Mouse (Mus musculus): ENCODE data around the gene Tmed2. TPM values are rescaled to one million over a fixed set of nuclear protein-coding genes. Genes with fewer than 3 reads are reported as not detected.
"Not testable (repeated sequence)": the region's sequence is repeated elsewhere in the genome, so short reads cannot be mapped to it uniquely, and the experiment has no call there.

Gene Tmed2
- total RNA-seq, 2 experiments from 2014 or later = 95.6 to 113 TPM

DNA sequence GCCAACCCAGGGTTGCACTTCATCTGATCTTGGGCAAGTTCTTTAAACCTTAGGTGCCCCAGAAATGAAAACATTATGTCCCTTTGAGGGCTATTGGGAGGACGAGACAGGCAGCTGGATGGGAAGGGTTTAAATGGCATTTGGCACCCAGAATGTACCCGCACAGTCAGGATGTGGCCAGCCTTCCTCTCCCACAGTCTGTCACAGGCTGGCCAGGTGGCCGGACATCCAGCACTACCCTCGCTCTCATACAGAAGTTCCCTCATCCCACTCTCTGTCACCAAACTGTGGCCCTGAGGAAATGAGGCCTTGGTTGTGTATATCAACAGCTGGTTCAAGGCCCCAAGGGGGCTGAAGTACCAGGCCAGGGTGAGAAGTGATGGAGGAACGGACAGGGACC lies 15.6 kb upstream of the Tmed2 start:
- DNase-seq (ENCODE audit: low spot score in 2 of 2) = no peak

DNA sequence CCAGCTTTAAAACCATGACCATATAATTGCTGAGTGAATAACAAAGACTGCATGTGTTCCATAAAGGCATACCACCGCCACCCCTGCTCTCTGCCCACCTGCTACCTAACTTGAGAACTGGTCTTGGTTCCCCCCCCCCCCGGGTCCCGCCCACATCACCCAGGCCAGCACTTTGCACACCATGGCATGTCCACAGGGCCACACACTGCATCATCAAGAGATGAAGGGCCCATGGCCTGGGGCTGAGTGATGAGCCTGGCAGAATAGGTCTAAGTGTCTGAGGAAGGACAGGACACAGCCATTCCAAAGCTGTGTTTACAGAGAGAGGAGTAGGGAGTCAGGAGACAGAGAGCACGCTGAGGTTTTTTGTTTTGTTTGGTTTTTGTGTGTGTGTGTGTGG lies 12.1 kb upstream of the Tmed2 start:
- DNase-seq (ENCODE audit: low spot score in 2 of 2) = no peak

- no peak for DNase-seq (ENCODE audit: low spot score in 2 of 2)
Measured at GRCm38 (mm10) chr5:124528791-124529190, 11.7 kb upstream of the Tmed2 start.

DNA sequence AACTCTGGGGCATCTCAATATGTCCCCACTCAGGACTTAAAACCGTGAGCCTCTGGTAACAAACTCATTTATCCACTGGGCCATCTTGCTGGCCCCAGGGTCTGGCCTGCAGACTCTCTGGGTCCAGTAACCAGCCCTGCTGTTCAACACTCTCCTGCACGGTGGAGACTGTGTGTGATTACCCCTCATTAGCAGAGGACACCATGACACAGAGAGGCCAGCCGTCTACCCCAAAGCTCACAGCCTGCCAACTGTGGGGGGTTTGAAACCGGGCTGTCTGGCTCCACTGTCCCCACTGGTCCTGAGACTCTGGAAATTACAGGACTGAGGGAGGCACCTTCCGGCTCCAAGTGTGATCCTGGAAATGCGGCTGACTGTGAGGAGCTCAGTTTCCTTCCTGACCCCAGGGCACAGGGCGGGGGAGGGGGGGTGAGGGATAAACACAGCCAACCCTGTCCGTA lies 11.3 kb upstream of the Tmed2 start:
- no peak for DNase-seq (ENCODE audit: low spot score in 2 of 2)

DNA sequence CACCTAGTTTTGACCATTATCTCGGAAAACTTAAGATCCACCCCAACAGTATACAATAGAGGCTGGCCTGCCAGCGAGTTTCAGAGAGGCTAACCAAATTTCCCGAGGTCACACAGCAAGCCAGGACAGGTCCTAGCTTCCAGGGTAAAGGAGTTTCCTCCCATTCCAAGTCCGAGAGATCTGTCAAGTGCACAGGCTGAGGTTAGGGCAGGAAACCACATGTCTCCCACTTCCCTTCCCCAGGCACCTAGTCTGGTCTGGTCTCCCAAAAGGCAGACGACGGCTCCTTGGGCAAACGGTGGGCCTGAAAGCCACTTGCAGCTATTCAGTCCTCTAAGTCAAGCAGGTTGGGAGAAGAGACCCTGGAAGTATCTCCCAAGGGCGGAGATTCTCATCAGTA lies 10.8 kb upstream of the Tmed2 start:
- no peak for DNase-seq (ENCODE audit: low spot score in 2 of 2)

- DNase-seq (ENCODE audit: low spot score in 2 of 2) = peak; percentile 76 to 88
Measured at GRCm38 (mm10) chr5:124530655-124531582, 9.6 kb upstream of the Tmed2 start, which contains the start of gene Rilpl1. Gene Rilpl1 (minus strand): TSS chr5:124531391.

DNA sequence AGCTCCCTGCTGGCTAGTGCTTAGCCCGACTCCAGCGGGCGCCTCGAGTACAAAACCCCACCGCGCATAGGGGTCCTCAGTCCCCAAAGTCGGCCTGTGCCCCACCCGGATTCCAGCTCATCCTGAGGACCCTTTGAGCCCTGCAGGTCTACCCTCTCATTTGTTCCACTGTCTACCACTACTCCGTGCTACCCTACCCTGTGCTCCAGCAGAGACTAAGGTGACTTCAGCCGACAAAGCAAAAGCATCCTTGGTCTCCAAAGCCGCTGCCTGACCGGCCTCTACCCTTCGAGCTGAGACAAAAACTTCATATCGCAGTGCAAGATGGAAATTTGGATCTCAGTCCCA lies 8.9 kb upstream of the Tmed2 start:
- no peak for DNase-seq (ENCODE audit: low spot score in 2 of 2)

- no peak for DNase-seq (ENCODE audit: low spot score in 2 of 2)
Measured at GRCm38 (mm10) chr5:124532451-124532850, 8.0 kb upstream of the Tmed2 start.

DNA sequence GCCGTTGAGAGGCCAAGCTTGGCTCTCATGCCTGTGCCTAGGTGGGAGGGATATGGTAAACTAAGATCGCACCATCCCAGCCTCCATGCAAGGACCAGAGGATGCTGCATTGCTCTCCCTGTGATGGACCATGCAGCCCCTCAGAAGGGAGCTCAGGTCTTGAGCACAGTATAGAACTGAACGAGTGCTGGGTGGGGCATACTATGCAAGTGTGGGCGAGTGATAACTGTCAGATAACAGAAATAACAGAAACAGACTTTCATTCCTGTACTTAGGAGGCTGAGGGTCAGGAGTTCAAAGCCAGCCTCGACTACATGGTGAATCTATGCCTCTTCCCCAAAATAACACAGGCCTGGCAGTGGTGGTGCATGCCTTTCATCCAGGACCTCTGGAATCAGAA lies 5.5 kb upstream of the Tmed2 start:
- no peak for DNase-seq (ENCODE audit: low spot score in 2 of 2)

- peak in 1 of 2 experiments; percentile 36 for DNase-seq (ENCODE audit: low spot score in 2 of 2)
Measured at GRCm38 (mm10) chr5:124536776-124537175, 3.7 kb upstream of the Tmed2 start.

DNA sequence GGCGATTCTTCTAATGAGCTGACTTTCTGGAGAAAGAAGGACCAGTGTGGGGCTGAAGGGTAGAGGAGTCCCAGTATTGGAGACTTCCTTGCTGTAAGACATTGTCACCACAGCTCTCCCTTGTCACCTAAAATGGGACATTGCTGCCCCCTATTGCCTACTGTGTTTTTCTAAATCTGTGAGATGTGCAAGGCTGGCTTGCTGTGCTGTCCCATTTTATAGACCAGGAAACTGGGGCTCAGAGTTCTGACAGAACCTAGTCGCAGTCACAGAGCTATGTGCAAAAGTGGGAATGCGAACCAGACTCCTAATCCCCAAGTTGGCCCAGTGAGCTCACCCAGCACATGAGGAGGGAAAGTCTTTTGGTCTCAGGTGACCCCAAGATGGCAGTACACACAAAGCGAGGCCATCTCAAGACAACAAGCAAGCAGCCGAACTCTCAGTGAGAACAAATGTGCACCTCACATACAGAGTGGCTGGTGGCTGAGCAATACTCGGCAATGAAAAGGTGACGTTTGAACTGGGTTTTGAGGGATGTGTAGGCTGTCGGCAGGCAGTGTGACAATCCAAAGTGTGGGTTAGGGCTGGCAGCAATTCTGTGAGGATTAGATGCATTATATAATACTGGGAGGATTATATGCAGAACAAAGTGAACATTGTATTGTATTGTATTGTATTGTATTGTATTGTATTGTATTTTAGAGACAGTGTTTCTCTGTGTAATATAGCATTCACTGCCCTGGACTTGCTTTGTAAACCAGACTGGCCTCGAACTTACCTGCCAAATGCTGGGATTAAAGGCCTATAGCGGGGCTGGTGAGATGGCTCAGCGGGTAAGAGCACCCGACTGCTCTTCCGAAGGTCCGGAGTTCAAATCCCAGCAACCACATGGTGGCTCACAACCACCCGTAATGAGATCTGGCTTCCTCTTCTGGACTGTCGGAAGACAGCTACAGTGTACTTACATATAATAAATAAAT lies 1.4 kb upstream of the Tmed2 start:
- DNase-seq (ENCODE audit: low spot score in 2 of 2) = peak; percentile 51 to 71

DNA sequence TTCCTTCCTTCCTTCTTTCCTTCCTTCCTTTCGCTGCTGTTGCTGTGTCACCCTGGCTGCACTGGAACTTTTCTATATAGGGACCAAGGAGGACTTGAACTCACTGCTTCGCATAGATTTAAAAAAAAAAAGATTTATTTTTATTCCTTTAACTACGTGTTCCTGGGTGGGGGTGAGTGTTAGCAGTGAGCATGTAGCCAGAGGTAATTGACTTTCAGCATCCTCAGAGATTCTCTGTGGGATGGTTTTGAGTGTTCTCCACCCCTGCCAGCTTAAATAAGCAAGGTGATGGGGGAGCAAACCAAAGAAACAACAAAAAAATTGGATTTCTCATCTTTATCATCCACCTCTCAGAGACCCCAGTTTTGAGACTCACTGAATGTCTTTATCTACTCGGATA lies 590 bp upstream of the Tmed2 start:
- no peak for DNase-seq (ENCODE audit: low spot score in 2 of 2)

- peak; percentile 56 to 75 for DNase-seq (ENCODE audit: low spot score in 2 of 2)
Measured at GRCm38 (mm10) chr5:124540905-124541601, 558 bp downstream of the Tmed2 start.

GRCm38 (mm10) chr5:124541602-124541973 lies 1.1 kb downstream of the Tmed2 start:
- no peak for DNase-seq (ENCODE audit: low spot score in 2 of 2)

DNA sequence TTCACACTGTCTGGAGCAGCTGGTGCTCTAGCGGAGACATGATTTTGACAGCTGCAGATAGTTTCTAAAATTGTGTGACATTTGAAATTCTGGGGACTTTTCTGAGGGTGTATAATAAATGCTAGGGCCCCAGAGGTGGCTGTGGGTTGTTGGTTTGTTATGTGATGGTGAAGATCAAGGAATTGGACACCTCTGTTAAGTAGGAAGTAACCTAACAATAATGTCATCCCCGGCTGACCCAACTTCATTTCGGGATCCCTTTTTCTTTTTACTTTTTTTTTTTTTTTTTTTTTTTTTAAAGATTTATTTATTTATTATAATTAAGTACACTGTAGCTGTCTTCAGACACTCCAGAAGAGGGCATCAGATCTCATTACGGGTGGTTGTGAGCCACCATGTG lies 10.2 kb downstream of the Tmed2 start:
- not testable (repeated sequence) for DNase-seq (ENCODE audit: low spot score in 2 of 2)

GRCm38 (mm10) chr5:124551349-124552093 lies 11.0 kb downstream of the Tmed2 start:
- not testable (repeated sequence) for DNase-seq (ENCODE audit: low spot score in 2 of 2)

GRCm38 (mm10) chr5:124552094-124552472 lies 11.6 kb downstream of the Tmed2 start:
- no peak for DNase-seq (ENCODE audit: low spot score in 2 of 2)

GRCm38 (mm10) chr5:124552558-124553307 lies 12.2 kb downstream of the Tmed2 start, which contains the start of gene Ddx55:
Gene Ddx55 (plus strand): TSS chr5:124552864.
- peak; percentile 91 to 93 for DNase-seq (ENCODE audit: low spot score in 2 of 2)

DNA sequence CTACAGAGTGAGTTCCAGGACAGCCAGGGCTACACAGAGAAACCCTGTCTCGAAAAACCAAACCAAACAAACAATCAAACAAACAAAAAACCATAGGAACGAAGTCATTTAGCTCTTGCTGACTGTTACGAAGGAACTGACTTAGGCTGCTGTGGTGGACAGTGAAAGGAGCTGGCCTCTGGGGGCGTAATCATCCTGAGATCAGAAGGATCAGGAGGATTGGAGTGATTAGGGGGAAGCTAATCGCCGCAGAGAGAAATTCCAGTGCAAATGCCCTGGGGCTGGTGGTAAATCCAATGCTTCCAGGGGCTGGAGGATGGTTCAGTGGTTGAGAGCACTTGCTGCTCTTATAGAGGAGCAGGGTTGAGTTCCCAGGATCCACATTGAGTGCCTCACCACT lies 13.1 kb downstream of the Tmed2 start:
- no peak for DNase-seq (ENCODE audit: low spot score in 2 of 2)

DNA sequence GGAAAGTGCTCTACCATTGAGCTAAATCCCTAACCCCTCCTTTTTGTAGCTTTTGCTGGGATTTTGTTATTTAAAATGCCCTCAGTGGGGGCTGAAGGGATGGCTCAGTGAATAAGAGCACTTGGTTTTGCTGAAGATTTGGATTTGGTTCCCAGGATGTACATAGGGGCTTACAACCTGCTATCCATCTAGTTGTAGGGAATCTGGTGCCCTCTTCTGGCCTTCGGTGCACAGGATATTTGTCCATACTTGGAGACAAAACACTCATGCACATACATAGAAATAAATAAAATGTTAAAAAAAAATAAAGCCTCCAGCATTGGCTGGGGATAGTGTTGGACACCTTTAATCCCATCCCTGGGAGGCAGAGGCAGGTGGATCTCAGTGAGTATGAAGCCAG lies 14.7 kb downstream of the Tmed2 start:
- DNase-seq (ENCODE audit: low spot score in 2 of 2) = no peak
